Mouse (Mus musculus): ENCODE measurements around the gene Nhej1.

The Nhej1 gene

GRCm38 (mm10) chr1:75125418-75125817, 418 bp upstream of the Nhej1 start:
- no peak for DNase-seq (ENCODE audit: extremely low spot score)

- no peak for DNase-seq (ENCODE audit: extremely low spot score)
Measured at GRCm38 (mm10) chr1:75122211-75122610, 2.8 kb downstream of the Nhej1 start.

GRCm38 (mm10) chr1:75052091-75052490, 72.9 kb downstream of the Nhej1 start:
- DNase-seq (ENCODE audit: extremely low spot score) = no peak

DNA sequence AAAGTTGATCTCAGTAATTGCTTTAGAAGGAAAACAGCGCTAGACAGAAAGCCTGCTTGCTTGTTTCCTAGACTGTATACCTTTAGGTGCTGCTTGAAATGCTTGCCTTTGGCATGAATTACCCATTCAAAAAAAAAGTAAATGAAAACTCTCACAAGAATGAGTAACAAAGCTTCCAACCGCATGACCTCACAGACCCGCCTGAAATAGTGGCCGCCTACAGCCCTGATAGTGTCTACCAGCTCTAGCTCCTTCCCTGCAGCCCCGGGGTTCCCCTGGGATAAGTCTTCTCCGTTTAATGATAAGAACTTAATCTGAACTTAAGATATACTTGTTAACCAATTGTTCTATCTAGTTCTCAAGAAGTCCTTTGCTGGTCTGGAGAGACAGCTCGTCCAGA, 73.6 kb downstream of the Nhej1 start:
- DNase-seq (ENCODE audit: extremely low spot score) = no peak

- no peak for DNase-seq (ENCODE audit: extremely low spot score)
Measured at GRCm38 (mm10) chr1:75048571-75048970, 76.4 kb downstream of the Nhej1 start.

DNA sequence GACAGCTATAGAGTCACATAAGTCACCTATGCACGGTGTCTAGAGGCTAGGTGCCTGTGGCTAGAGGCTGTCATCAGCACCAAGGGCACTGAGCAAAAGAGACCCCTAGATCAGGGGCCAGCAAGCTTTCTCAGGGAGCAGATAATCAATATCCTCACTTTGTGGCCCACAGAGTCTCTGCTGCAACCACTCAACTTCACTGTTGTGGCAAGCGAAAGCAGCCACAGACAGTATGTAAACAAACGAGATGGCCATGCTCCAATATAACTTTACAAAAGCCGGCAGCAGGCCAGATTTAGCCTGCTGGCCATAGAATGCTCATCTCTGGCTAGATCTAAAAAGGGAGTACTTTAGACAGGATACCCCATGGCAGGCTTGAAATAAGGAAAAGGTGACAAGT, 77.0 kb downstream of the Nhej1 start:
- no peak for DNase-seq (ENCODE audit: extremely low spot score)

DNA sequence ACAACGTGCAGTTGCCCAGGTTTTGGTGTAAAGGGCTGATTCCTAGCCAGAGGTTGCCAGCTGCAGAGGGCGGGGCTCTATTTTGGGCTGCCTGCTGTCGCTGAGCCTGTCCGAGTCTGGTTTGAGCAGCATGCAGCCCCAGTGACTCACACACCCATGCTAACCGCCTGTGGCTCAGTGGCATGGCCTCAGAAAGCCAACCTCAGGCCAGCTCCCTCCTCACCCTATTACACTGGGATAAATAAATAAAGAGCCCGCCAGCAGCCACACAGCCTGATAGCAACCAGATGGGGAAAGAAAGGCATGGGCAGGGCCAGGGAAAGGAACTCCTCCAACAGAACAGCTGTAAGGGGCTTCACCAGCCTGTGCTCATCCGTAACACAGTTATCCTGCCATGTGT, 84.6 kb downstream of the Nhej1 start:
- DNase-seq (ENCODE audit: extremely low spot score) = peak; percentile 41

DNA sequence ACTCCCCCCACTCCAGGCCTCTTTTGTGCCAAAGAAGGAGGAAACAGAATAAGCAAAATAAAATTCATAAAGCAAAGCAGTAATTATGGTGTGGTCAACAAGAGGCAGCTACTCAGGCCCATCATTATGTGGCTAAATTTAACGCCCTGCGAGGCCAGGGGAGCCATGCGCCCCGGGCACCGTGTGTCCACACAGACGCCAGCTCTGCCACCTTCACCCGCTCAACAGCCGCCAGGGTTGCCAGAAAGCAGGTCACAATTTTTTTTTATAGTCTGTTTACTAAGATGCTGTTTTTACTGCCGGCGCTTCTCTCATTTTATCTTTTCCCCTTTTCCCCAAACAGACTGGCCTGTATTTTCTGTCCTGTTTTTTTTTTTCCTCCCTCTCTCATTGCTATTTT, 93.0 kb downstream of the Nhej1 start:
- no peak for DNase-seq (ENCODE audit: extremely low spot score)

DNA sequence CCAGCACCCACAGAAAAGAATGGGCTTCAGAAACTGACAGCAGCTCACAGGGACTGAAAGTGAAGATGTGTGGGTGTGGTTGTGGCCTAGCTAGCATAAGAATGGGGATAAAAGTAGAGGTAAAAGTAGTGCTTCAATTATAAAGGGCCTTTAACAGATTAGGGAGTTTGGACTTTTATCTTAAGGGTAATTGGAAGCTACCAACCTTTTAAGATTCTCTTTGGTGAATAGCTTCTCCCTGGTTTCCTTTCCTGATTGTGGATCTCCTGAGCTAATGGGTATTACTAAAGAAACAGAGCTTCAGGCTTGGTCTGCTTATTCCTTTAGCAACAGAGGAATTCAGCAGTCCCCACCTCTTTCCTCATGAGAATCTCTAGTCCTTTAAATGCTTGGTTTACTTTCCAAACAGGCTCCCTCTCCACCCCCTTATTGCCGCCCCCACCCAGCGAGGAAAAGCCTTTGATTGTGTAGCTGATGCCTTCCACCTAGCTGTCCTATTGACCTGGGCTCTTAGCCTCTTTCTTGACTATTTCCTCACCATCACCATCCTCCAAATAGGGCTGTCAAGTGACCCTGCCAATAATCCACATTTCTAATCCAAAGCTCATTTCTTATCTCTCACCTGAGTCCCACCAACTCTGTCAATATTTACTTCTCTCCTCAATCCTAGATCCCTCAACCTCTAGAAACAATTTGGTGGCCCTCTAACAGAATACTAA, 97.8 kb downstream of the Nhej1 start:
- DNase-seq (ENCODE audit: extremely low spot score) = no peak

DNA sequence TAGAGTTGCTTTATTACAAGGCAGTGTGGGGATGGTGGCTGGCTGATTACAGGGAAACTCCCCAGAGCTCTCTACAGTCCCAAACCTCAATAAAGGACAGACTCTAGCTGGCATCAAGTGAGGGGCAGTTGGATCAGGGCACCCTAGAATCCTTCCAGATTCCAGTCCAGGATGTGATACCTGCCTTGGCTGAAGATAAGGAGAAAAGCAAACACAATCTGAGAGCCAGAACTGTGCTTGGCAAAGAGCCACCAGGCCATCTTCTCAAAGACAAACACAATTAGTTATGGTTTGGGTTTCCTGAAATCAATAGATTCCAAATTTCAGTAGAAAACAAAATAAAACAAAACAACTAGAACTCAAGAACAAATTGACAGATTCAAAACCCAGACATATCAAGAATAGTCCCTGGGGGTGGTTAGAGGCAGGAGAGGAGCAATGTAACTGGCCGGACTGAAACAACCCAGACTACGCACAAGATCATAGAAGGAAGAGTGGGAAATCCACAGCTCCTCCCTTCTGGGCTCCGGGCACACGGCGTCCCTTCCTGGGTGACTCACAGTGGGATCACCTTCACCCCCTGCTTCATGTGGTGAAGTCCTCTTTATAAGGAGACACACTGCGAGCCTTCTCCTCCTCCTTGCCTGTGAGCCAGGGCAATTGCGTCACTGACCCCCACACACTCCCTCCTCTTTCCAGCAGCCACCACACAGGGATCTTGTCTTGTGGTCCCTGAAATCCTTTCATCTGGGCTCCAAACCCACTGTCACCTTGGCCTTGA, 100.4 kb downstream of the Nhej1 start:
- no peak for DNase-seq (ENCODE audit: extremely low spot score)

- DNase-seq (ENCODE audit: extremely low spot score) = no peak
Measured at GRCm38 (mm10) chr1:75022216-75022615, 102.8 kb downstream of the Nhej1 start.

- DNase-seq (ENCODE audit: extremely low spot score) = peak; percentile 76
Measured at GRCm38 (mm10) chr1:75016846-75017245, 108.2 kb downstream of the Nhej1 start.

DNA sequence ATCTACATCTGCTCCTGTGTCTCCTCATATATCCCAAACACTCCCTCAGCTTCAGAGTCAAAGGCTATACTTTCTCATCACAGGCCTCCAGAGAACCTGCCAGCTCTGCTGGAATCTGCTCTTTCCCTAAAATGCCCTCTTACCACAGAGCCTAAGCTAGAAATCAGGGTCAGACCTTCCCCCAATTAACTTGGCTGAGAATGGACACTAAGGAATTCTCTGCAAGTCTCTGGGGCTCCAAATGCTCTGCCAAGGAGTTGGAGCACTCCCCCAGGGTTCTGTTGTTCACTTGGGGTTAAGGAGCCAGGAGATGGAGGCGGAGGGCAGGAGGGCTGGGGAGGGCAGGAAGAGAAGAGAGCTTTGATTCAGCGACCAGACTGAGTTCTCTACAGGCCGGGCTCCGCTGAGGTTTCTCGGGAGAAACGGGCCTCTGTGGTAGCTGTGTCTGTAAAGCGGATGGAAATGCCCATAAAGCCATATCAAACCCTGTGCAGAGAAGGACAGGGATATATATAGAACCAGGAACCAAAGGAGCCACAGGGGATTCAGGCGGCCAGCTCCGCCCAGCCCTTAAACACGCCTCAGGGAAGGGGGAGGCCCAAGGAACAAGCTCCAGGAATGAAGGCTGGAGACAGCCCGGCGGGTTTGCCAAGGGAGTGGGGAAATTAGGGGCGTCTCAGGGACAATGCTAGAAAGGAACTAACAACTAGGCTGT, 109.3 kb downstream of the Nhej1 start:
- DNase-seq (ENCODE audit: extremely low spot score) = peak; percentile 11

DNA sequence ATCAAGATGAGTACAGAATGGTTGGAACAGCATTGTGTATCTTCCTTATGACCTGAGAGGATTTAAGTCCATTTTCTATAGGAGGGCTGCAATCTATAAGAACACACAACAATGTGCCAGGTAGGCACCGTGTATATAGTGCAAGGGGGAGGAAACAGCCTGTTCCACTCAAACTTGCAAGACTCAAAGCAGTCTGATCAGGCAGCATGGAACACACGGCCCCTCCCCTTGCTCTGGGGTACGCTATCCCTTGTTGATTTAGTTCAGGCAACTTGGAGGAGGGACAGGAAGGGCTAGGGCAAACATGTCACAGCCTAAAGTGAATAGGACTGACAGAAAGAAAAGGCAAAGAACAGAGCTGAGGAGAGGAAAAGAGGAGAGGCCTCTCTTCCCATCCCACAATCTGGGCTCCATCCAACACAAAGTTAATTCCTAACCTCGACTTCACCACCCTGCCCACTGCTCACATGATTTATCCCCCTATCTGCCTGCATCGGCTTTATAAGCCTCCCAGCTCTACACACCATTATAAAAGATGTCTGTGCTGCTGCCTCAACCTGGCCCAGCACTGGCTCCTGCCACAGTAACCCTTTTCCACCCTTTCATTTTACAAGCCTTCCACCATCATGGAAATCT, 110.7 kb downstream of the Nhej1 start:
- DNase-seq (ENCODE audit: extremely low spot score) = no peak

DNA sequence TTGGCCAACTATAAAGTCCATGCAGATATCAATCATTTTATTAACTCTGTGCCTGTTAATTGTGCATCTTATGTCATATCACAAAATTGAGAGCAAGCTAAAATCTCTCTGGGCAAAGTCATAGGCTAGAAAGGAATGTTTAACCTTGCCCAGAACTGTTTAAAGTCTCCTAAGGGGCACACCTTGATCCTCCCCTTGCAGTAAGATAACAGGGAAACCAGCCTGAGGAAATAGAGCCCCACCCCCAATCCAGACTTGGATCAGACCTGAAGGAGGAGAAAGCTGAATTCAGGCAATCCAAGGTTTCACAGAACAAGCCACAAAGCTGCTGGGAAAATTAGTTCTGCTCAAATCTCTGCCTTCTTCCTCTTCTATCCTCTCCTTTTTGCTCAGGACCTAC, 114.2 kb downstream of the Nhej1 start:
- no peak for DNase-seq (ENCODE audit: extremely low spot score)

DNA sequence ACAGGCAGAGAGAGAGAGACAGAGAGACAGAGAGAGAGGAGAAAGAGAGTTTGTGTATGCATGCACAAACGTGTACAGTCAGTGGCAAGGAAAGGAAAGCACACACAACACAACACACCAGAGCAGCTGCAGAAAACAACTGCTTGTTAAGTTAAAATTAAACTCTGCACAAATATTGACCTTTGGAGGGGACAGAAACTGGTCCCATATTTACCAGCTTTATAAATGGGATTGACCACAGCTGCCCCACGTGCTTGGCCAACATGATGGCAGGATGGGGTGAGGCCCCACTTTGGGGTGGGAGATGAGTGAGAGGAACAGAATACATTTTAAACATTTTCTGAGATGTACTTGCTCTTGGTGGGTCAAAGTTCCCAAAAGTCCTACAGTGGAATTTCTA, 114.8 kb downstream of the Nhej1 start:
- no peak for DNase-seq (ENCODE audit: extremely low spot score)

DNA sequence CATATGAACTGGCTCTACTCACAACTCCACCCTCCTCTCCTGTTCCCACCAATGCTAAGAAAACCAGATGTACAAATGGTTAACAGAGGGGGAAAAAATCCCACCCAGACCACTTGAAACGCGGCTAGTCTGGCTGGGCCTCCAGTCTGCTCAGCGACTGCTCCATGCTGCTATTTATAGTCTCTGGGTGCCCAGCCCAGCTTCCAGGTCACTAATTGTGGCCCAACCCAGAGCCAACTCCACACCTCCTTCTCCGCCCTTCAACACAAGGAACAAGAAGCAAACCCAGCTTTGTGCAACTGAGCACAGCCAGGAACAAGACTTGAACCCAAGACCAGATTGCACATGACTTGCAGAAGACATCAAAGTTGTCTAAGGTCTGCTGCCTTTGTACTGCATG, 119.0 kb downstream of the Nhej1 start:
- DNase-seq (ENCODE audit: extremely low spot score) = no peak

DNA sequence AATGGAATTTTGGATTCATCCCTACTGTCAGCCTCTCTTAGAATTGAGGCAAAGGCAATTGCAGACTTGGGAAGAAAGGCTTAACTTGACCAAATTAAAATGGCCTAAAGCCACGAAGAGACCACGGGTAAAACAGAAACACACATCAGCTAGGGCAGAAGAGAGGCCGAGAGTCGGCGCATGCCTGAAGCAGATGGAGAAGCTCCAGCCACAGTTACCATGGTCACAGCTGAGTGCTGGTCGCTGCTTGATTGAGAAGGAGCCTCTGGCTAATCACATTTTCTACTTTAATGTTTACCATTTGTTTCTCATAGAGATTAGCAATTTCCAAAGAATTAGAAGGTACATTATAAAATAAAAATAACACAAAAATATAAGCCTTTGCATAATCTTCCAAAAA, 123.8 kb downstream of the Nhej1 start:
- DNase-seq (ENCODE audit: extremely low spot score) = no peak

GRCm38 (mm10) chr1:75000496-75000895, 124.5 kb downstream of the Nhej1 start:
- DNase-seq (ENCODE audit: extremely low spot score) = peak; percentile 47

GRCm38 (mm10) chr1:74999173-74999572, 125.8 kb downstream of the Nhej1 start:
- DNase-seq (ENCODE audit: extremely low spot score) = no peak

- no peak for DNase-seq (ENCODE audit: extremely low spot score)
Measured at GRCm38 (mm10) chr1:74997231-74997630, 127.8 kb downstream of the Nhej1 start.

- DNase-seq (ENCODE audit: extremely low spot score) = no peak
Measured at GRCm38 (mm10) chr1:74977001-74977400, 148.0 kb downstream of the Nhej1 start.

Measured in embryo, embryonic 9.5 days (tissue).